20 mouse cellular contexts compared by ENCODE assay signal in genomic region chr4:101515853-101516252, GRCm38 (mm10). TPM values are rescaled to one million over a fixed set of nuclear protein-coding genes. Genes with fewer than 3 reads are reported as not detected.
"Had no signal": no experiment of that assay in that cellular context is flagged by ENCODE, and none has a peak within 500 bp of the region (broad histone marks: within the 10 kb centered on the region; RNA-seq: fewer than 3 reads in every experiment).

No protein-coding gene starts in this region.

- H3K27ac ChIP-seq: liver, embryonic 15.5 days; lung, embryonic 15.5 days; macrophage; midbrain, embryonic 10.5 days; midbrain, embryonic 12.5 days; neural tube, embryonic 13.5 days; neural tube, embryonic 15.5 days; stomach, embryonic 15.5 days; stomach, postnatal 0 days had no signal

- H3K9me3 ChIP-seq: liver, embryonic 15.5 days; lung, embryonic 15.5 days; megakaryocyte, embryonic 14.5 days; midbrain, embryonic 10.5 days; midbrain, embryonic 12.5 days; neural tube, embryonic 13.5 days; neural tube, embryonic 15.5 days; stomach, embryonic 15.5 days had no signal

- H3K36me3 ChIP-seq: liver, embryonic 15.5 days; lung, embryonic 15.5 days; midbrain, embryonic 10.5 days; midbrain, embryonic 12.5 days; neural tube, embryonic 13.5 days; neural tube, embryonic 15.5 days; stomach, embryonic 15.5 days had no signal

- H3K4me1 ChIP-seq: liver, embryonic 15.5 days; lung, embryonic 15.5 days; midbrain, embryonic 10.5 days; midbrain, embryonic 12.5 days; neural tube, embryonic 13.5 days; neural tube, embryonic 15.5 days; stomach, embryonic 15.5 days had no signal

- H3K4me3 ChIP-seq: liver, embryonic 15.5 days; lung, embryonic 15.5 days; megakaryocyte, embryonic 14.5 days; midbrain, embryonic 10.5 days; midbrain, embryonic 12.5 days; myocyte; neural tube, embryonic 13.5 days; neural tube, embryonic 15.5 days; stomach, embryonic 15.5 days had no signal

- H3K9ac ChIP-seq: liver, embryonic 15.5 days; liver, postnatal 0 days; lung, embryonic 15.5 days; midbrain, embryonic 12.5 days; neural tube, embryonic 13.5 days; neural tube, embryonic 15.5 days; stomach, embryonic 15.5 days had no signal

- DNase-seq: liver, postnatal 0 days; lung, adult 2 months; lung, postnatal 14 days; lung, postnatal 36 days; midbrain, embryonic 14.5 days; thymus, adult 2 months; thymus, postnatal 25 days had no signal

- ATAC-seq: liver, postnatal 0 days; lung, postnatal 0 days; midbrain, embryonic 16.5 days had no signal

- H3K27me3 ChIP-seq: liver, embryonic 15.5 days; lung, embryonic 15.5 days; megakaryocyte, embryonic 14.5 days; midbrain, embryonic 12.5 days; neural tube, embryonic 13.5 days; neural tube, embryonic 15.5 days; stomach, embryonic 15.5 days had no signal

- H3K4me2 ChIP-seq: liver, embryonic 15.5 days; lung, embryonic 15.5 days; midbrain, embryonic 12.5 days; neural tube, embryonic 13.5 days; neural tube, embryonic 15.5 days; stomach, embryonic 15.5 days had no signal

RNA-seq across cellular contexts. Expression of gene Dnajc6, which starts 19.4 kb away (rescaled TPM):
- polyA plus RNA-seq: macrophage had no signal
